In the genomic region with DNA sequence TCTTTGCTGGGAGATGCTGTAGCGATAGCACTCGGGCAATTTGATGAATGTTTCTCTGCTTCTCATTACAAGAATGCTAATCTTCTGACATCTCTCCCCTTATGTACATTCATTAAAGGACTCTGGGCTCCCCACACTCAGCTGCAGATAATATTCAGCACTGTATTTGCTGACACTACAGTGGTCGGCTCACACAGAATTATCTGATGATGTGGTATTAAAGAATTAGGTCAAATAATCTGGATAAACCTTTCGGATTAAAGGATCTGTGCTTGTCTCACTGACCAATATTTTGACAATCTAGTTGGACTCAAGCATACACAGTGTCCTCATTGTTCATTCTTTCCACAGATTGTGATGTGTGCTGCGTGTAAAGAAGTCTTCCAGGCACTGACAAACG, we compare ENCODE assay signal across 24 mouse cellular contexts.
"Had no signal": no experiment of that assay in that cellular context is flagged by ENCODE, and none has a peak within 500 bp of the region (broad histone marks: within the 10 kb centered on the region; RNA-seq: fewer than 3 reads in every experiment).

No protein-coding gene starts in this region.

- H3K27ac ChIP-seq: gastrocnemius, adult 2 months; heart, embryonic 10.5 days; hindbrain, embryonic 10.5 days; hindbrain, embryonic 12.5 days; hindbrain, embryonic 14.5 days; intestine, embryonic 15.5 days; layer of hippocampus, adult 2 months; limb, embryonic 13.5 days; limb, embryonic 15.5 days had no signal

- H3K9ac ChIP-seq: heart, embryonic 12.5 days; hindbrain, embryonic 12.5 days; hindbrain, embryonic 14.5 days; intestine, embryonic 15.5 days; limb, embryonic 13.5 days; limb, embryonic 15.5 days had no signal

- H3K9me3 ChIP-seq: heart, embryonic 10.5 days; heart, embryonic 12.5 days; hindbrain, embryonic 10.5 days; hindbrain, embryonic 12.5 days; intestine, embryonic 15.5 days; limb, embryonic 13.5 days; limb, embryonic 15.5 days had no signal

- H3K36me3 ChIP-seq: heart, embryonic 10.5 days; heart, embryonic 12.5 days; hindbrain, embryonic 10.5 days; hindbrain, embryonic 12.5 days; intestine, embryonic 15.5 days; limb, embryonic 13.5 days; limb, embryonic 15.5 days had no signal

- H3K4me1 ChIP-seq: heart, embryonic 10.5 days; heart, embryonic 12.5 days; hindbrain, embryonic 10.5 days; hindbrain, embryonic 12.5 days; intestine, embryonic 15.5 days; limb, embryonic 13.5 days; limb, embryonic 15.5 days had no signal

- ATAC-seq: hindbrain, embryonic 16.5 days; inflammation-experienced regulatory T-cells, adult 6 months; intestine, embryonic 15.5 days; intestine, postnatal 0 days had no signal

- H3K27me3 ChIP-seq: heart, embryonic 12.5 days; hindbrain, embryonic 12.5 days; intestine, embryonic 15.5 days had no signal

- H3K4me2 ChIP-seq: heart, embryonic 12.5 days; hindbrain, embryonic 12.5 days; hindbrain, embryonic 14.5 days; intestine, embryonic 15.5 days; limb, embryonic 13.5 days; limb, embryonic 15.5 days had no signal

- H3K4me3 ChIP-seq: gastrocnemius, adult 2 months; heart, embryonic 10.5 days; heart, embryonic 12.5 days; hindbrain, embryonic 10.5 days; hindbrain, embryonic 12.5 days; intestine, embryonic 15.5 days; layer of hippocampus, adult 2 months; limb, embryonic 13.5 days; limb, embryonic 15.5 days had no signal

- DNase-seq: gastrocnemius, adult 2 months; gastrocnemius, postnatal 10 days; gastrocnemius, postnatal 25 days; heart, postnatal 10 days; heart, postnatal 4 days; kidney, adult 18-20 months; kidney, adult 8-10 months; kidney, postnatal 10 days; kidney, postnatal 25 days; kidney, postnatal 4 days; layer of hippocampus, postnatal 36 days; left cerebral cortex, postnatal 4 days had no signal
